Mouse (Mus musculus) megakaryocyte, adult 5-6 weeks (primary cell): ENCODE results near the gene Prss50. TPM values are rescaled to one million over a fixed set of nuclear protein-coding genes. Genes with fewer than 3 reads are reported as not detected.

Experiments used
- ATAC-seq: 2 replicates; pipeline ENCODE4 v1.8.0; 2016; ENCODE audit warnings: mild to moderate bottlenecking, inconsistent platforms; ENCODE audit not compliant: poor library complexity, severe bottlenecking
- total RNA-seq, 2 experiments: library from RNA; stranded (forward) in 1 of 2; stranded (reverse) in 1 of 2; fragments of 153-499, 151-499 nt in 1 of 2; fragments of 221-1000, 200-1000 nt in 1 of 2; gene quantifications; 2 replicates each; pipeline versions ENCODE4 v1.2.3 to v1.2.4; 2015 to 2017

Gene Prss50
- total RNA-seq, 2 experiments from 2014 or later, result 0.15 TPM; not detected in 1

GRCm38 (mm10) chr9:110873681-110874659 lies 16.2 kb downstream of the Prss50 start:
- no peak for ATAC-seq

GRCm38 (mm10) chr9:110874660-110875191 lies 17.0 kb downstream of the Prss50 start:
- ATAC-seq, result no peak

- ATAC-seq, result no peak
Observed at GRCm38 (mm10) chr9:110875288-110875695, 17.5 kb downstream of the Prss50 start.

- peak; percentile 59; the same call in 1 of the 2 replicates for ATAC-seq
Observed at GRCm38 (mm10) chr9:110877353-110877752, 19.6 kb downstream of the Prss50 start.

- ATAC-seq, result no peak
Observed at GRCm38 (mm10) chr9:110877888-110878287, 20.1 kb downstream of the Prss50 start.

GRCm38 (mm10) chr9:110879191-110879920 lies 21.6 kb downstream of the Prss50 start, which contains the start of gene Als2cl:
Als2cl (plus strand) TSS chr9:110879870.
- no peak for ATAC-seq

- peak; percentile 34; the same call in 1 of the 2 replicates for ATAC-seq
Observed at GRCm38 (mm10) chr9:110879998-110880561, 22.3 kb downstream of the Prss50 start, which contains the start of gene Tmie. Tmie (minus strand) TSS chr9:110880113.

GRCm38 (mm10) chr9:110880772-110881171 lies 23.0 kb downstream of the Prss50 start:
- no peak for ATAC-seq

- no peak for ATAC-seq
Observed at GRCm38 (mm10) chr9:110881953-110882352, 24.2 kb downstream of the Prss50 start.

- peak; percentile 34; the same call in 1 of the 2 replicates for ATAC-seq
Observed at GRCm38 (mm10) chr9:110887388-110888303, 29.9 kb downstream of the Prss50 start.

- ATAC-seq, result no peak
Observed at GRCm38 (mm10) chr9:110888935-110889334, 31.2 kb downstream of the Prss50 start.

GRCm38 (mm10) chr9:110890026-110890783 lies 32.4 kb downstream of the Prss50 start:
- ATAC-seq, result no peak

- no peak for ATAC-seq
Observed at GRCm38 (mm10) chr9:110891077-110891828, 33.5 kb downstream of the Prss50 start.

GRCm38 (mm10) chr9:110892552-110892951 lies 34.8 kb downstream of the Prss50 start:
- ATAC-seq, result no peak

GRCm38 (mm10) chr9:110893429-110893828 lies 35.7 kb downstream of the Prss50 start:
- ATAC-seq, result peak; percentile 76

- ATAC-seq, result no peak
Observed at GRCm38 (mm10) chr9:110895507-110895906, 37.7 kb downstream of the Prss50 start.

GRCm38 (mm10) chr9:110895994-110896393 lies 38.2 kb downstream of the Prss50 start:
- ATAC-seq, result no peak

GRCm38 (mm10) chr9:110896595-110896994 lies 38.8 kb downstream of the Prss50 start:
- ATAC-seq, result peak; percentile 26; the same call in 1 of the 2 replicates
